Mouse (Mus musculus): ENCODE results near the gene Irf1. TPM values are rescaled to one million over a fixed set of nuclear protein-coding genes. Genes with fewer than 3 reads are reported as not detected.

Gene Irf1
- polyA plus RNA-seq (2012; rRNA removed; ENCODE audit: low replicate concordance), result 89.0 and 192 TPM in 2 replicates

GRCm38 (mm10) chr11:53769760-53770124, at the start of gene Irf1:
Gene Irf1, plus strand, starts transcription at chr11:53770014.

DNA sequence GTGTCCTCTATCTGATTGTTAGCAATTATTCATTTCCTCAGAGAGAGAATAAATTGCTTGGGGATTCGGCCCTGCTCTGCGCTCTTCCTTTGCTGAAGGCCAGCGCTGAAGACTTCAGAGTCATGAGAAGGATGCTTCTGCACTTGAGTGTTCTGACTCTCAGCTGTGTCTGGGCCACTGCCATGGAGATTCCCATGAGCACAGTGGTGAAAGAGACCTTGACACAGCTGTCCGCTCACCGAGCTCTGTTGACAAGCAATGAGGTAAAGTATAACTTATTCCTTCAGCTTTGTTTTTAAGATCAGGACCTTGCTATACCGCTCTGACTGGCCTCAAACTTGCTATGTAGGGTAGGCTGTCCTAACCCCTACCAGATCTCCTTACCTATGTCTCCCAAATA, 49.1 kb upstream of the Irf1 start, which contains the start of gene Il5:
Il5 (plus strand) TSS at position 80 of the 400 bp plus-strand sequence.

GRCm38 (mm10) chr11:53773087-53773486, 3.3 kb downstream of the Irf1 start, which contains the start of gene Gm17334:
Gene Gm17334, minus strand, starts transcription at chr11:53773187.

Other genes with a start within 250 kb of the Irf1 start
- 3.7 and 10.5 TPM in 2 replicates for gene Kif3a, start 202.6 kb upstream of the Irf1 start, polyA plus RNA-seq (2012; rRNA removed; ENCODE audit: low replicate concordance)
- gene Il4, start 151.3 kb upstream of the Irf1 start, polyA plus RNA-seq (2012; rRNA removed; ENCODE audit: low replicate concordance), result 0.63 TPM in 1 of 2 replicates, not detected in the other
- 0.16 and 0.18 TPM in 2 replicates for gene Il13, start 135.3 kb upstream of the Irf1 start, polyA plus RNA-seq (2012; rRNA removed; ENCODE audit: low replicate concordance)
- gene Rad50, start 62.7 kb upstream of the Irf1 start, polyA plus RNA-seq (2012; rRNA removed; ENCODE audit: low replicate concordance), result 4.5 and 5.6 TPM in 2 replicates
- not detected in 2 replicates for gene Il5, start 49.2 kb upstream of the Irf1 start, polyA plus RNA-seq (2012; rRNA removed; ENCODE audit: low replicate concordance)
- 1.2 and 1.9 TPM in 2 replicates for gene Gm17334, start 3.2 kb downstream of the Irf1 start, polyA plus RNA-seq (2012; rRNA removed; ENCODE audit: low replicate concordance)
- 12.4 and 15.6 TPM in 2 replicates for gene Gm12216, start 89.2 kb downstream of the Irf1 start, polyA plus RNA-seq (2012; rRNA removed; ENCODE audit: low replicate concordance)
- 20.5 and 32.3 TPM in 2 replicates for gene Slc22a5, start 121.6 kb downstream of the Irf1 start, polyA plus RNA-seq (2012; rRNA removed; ENCODE audit: low replicate concordance)
- 3.3 and 5.1 TPM in 2 replicates for gene Slc22a21, start 210.3 kb downstream of the Irf1 start, polyA plus RNA-seq (2012; rRNA removed; ENCODE audit: low replicate concordance)

Data from mammary gland, adult 2 months (tissue).